In genomic region chr12:113735847-113736246, GRCm38 (mm10) we compare ENCODE assay signal across 11 mouse cellular contexts.
DNase-seq lines count a peak whose midpoint lies in the region; ATAC-seq lines count a peak whose summit lies in the region.
"Had no signal": no experiment of that assay in that cellular context is flagged by ENCODE, and none has a peak within 500 bp of the region (broad histone marks: within the 10 kb centered on the region; RNA-seq: fewer than 3 reads in every experiment).

No protein-coding gene starts in this region.

- ATAC-seq in forebrain, embryonic 14.5 days, result no peak

- no peaks in the 10 kb centered on the region for H3K36me3 ChIP-seq in forebrain, embryonic 14.5 days (ENCODE audit: control insufficient read depth, insufficient read depth, low read length)
- H3K36me3 ChIP-seq: midbrain, embryonic 10.5 days had no signal

- intact Hi-C loops in left cerebral cortex, postnatal 14 days (cut with DNase I), result no loop called here

- peak; percentile 3 to 21 for DNase-seq in adrenal gland, adult 18-20 months (ENCODE audit: low spot score in 2 of 2)
- DNase-seq in adrenal gland, adult 2 months, result no peak
- DNase-seq in left cerebral cortex, adult 18-20 months (ENCODE audit: low spot score in 2 of 2), result peak; percentile 4 to 35
- DNase-seq in left cerebral cortex, postnatal 14 days (ENCODE audit: low spot score in 2 of 2), result no peak
- DNase-seq in WW6 (ENCODE audit: low read depth, low spot score), result peak; percentile 16
- DNase-seq in right cerebral cortex, postnatal 14 days, result peak; percentile 7
- no peak for DNase-seq in forebrain, embryonic 14.5 days (ENCODE audit: low spot score)
- no peak for DNase-seq in ovary, adult 18-20 months (ENCODE audit: low spot score)
- DNase-seq: cerebellum, adult 11 months; left cerebral cortex, postnatal 4 days had no signal

- H3K9ac ChIP-seq in forebrain, embryonic 14.5 days (ENCODE audit: low read length), result no peak overlapping the region

- no peak overlapping the region for H3K4me2 ChIP-seq in forebrain, embryonic 14.5 days (ENCODE audit: low read length)

- peaks cover 8% of the 10 kb centered on the region for H3K9me3 ChIP-seq in forebrain, embryonic 14.5 days (replicated peaks; ENCODE audit: control insufficient read depth, low read length)

- WGBS in forebrain, embryonic 14.5 days, result 70% methylated on average over 4 of the region's 4 CpGs

- H3K27ac ChIP-seq in forebrain, embryonic 14.5 days (ENCODE audit: low read depth, low read length), result no peak overlapping the region
- H3K27ac ChIP-seq: midbrain, embryonic 10.5 days had no signal

- no peaks in the 10 kb centered on the region for H3K27me3 ChIP-seq in forebrain, embryonic 14.5 days (replicated peaks; ENCODE audit: control insufficient read depth, insufficient read depth, low read length)

- no peaks in the 10 kb centered on the region for H3K4me1 ChIP-seq in forebrain, embryonic 14.5 days (ENCODE audit: control insufficient read depth, insufficient read depth, low read length)
- H3K4me1 ChIP-seq: midbrain, embryonic 10.5 days had no signal

- no peak overlapping the region for H3K4me3 ChIP-seq in forebrain, embryonic 14.5 days (ENCODE audit: low read depth, low read length)
- H3K4me3 ChIP-seq: midbrain, embryonic 10.5 days had no signal

Comparison
In these comparisons a context has a peak if more than half of its experiments do, and no peak if none do; other contexts are left out.
1. DNase-seq: peak in adrenal gland, adult 18-20 months (2 of 2), left cerebral cortex, adult 18-20 months (2 of 2), WW6 (single experiment) and right cerebral cortex, postnatal 14 days (single experiment); none in adrenal gland, adult 2 months (single experiment), left cerebral cortex, postnatal 14 days (0 of 2), forebrain, embryonic 14.5 days (single experiment) and ovary, adult 18-20 months (single experiment).